Mouse (Mus musculus) heart, embryonic 14.5 days (tissue): Measurements from ENCODE around the gene Ly6g5b. TPM values are rescaled to one million over a fixed set of nuclear protein-coding genes. Genes with fewer than 3 reads are reported as not detected.

Experiments used
- ATAC-seq: fragments of 200-750 bp; cut with Nextera tagmentation; 2 replicates; pipeline ENCODE4 v1.8.0; 2017; ENCODE audit warnings: low read depth, moderate TSS enrichment; ENCODE audit not compliant: insufficient number of reproducible peaks, insufficient read depth, low FRiP score
- H3K27ac ChIP-seq, 2 experiments: fragments of 200-500 bp in 1 of 2; fragments of 300-500 bp in 1 of 2; sonication (generic) in 1 of 2; replicated peaks in 1 of 2; 2 replicates each; pipeline ENCODE4 v1.5.1; 2012 to 2014; ENCODE audit warnings: low read depth in 2 of 2, low read length in 2 of 2, control low read depth in 1 of 2, mild to moderate bottlenecking in 1 of 2, mixed read lengths in 1 of 2; ENCODE audit not compliant: control insufficient read depth in 1 of 2, insufficient read depth in 1 of 2
- H3K27me3 ChIP-seq: fragments of 300-500 bp; sonication (generic); 2 replicates; pipeline ENCODE4 v1.6.1; 2014; ENCODE audit warnings: mild to moderate bottlenecking, low read length, control low read depth; ENCODE audit not compliant: control insufficient read depth, insufficient read depth
- H3K36me3 ChIP-seq: fragments of 300-500 bp; sonication (generic); 2 replicates; pipeline ENCODE4 v1.6.1; 2014; ENCODE audit warnings: mild to moderate bottlenecking, control low read depth, low read length, mixed read lengths; ENCODE audit not compliant: control insufficient read depth, insufficient read depth
- H3K4me1 ChIP-seq, 2 experiments: fragments of 200-500 bp in 1 of 2; fragments of 300-500 bp in 1 of 2; sonication (generic) in 1 of 2; 2 replicates each; pipeline ENCODE4 v1.6.1; 2012 to 2014; ENCODE audit warnings: low read length in 2 of 2, control low read depth in 1 of 2, mixed read lengths in 1 of 2; ENCODE audit not compliant: control insufficient read depth in 2 of 2, insufficient read depth in 2 of 2
- H3K4me2 ChIP-seq: fragments of 300-500 bp; sonication (generic); 2 replicates; pipeline ENCODE4 v1.6.1; 2014; ENCODE audit warnings: mild to moderate bottlenecking, low read length
- H3K4me3 ChIP-seq, 2 experiments: fragments of 200-500 bp in 1 of 2; fragments of 300-500 bp in 1 of 2; sonication (generic) in 1 of 2; 2 replicates each; pipeline ENCODE4 v1.5.1; 2012 to 2014; ENCODE audit warnings: low read length in 2 of 2, mild to moderate bottlenecking in 2 of 2, control low read depth in 1 of 2, low read depth in 1 of 2, moderate library complexity in 1 of 2; ENCODE audit not compliant: control insufficient read depth in 1 of 2, insufficient read depth in 1 of 2
- H3K9ac ChIP-seq: fragments of 300-500 bp; sonication (generic); 2 replicates; pipeline ENCODE4 v1.6.1; 2014; ENCODE audit warnings: mild to moderate bottlenecking, low read length
- H3K9me3 ChIP-seq: fragments of 300-500 bp; sonication (generic); 2 replicates; pipeline ENCODE4 v1.6.1; 2016; ENCODE audit warnings: low read length, control low read depth; ENCODE audit not compliant: control insufficient read depth
- WGBS: fragments of 180-500 bp; shearing (Covaris S2); extraction: QIAGEN DNeasy Blood & Tissue Kit; methylation state at CpG from one replicate; pipeline ENCODE4 v1.1.7; 2014; 5-methylcytosine and 5-hydroxymethylcytosine counted together
- polyA plus RNA-seq: library from polyadenylated mRNA; unstranded; fragments of >200 nt; fragmentation: Nextera tagmentation; extraction: Ambion mirVana; gene quantifications from 2 replicates; pipeline ENCODE4 v1.2.1, GENCODE M21; 2014

The Ly6g5b gene
- polyA plus RNA-seq, 1 experiment from 2014 or later = 0.28 TPM

DNA sequence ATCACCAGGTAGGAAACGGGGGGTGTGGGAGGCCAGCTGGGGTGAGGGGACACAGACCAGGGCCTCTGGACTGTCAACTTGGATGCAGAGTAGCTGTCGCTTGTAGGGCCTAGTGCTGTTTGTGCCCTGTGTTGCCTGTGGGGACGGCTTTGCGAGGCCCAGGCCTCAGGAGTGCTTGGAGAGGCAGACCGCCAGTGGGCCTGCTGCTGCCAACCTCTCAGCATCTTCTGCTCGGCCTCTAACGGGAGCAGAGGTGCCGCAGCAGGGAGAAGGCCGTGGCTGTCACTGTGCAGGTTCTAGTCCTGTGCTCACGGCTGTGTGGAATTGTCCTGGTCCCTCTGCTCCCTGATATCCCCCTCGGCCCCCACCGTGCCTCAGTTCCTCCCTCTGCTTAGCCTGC lies 18.6 kb downstream of the Ly6g5b start:
- H3K9me3 ChIP-seq = no peaks in the 10 kb centered on the region
- no peak overlapping the region for H3K4me3 ChIP-seq
- H3K27ac ChIP-seq = no peak overlapping the region; a peak in 1 of 4 replicates
- H3K4me1 ChIP-seq = no peaks in the 10 kb centered on the region
- H3K36me3 ChIP-seq = peaks cover 97% of the 10 kb centered on the region
- ATAC-seq = no peak
- H3K27me3 ChIP-seq = no peaks in the 10 kb centered on the region
- H3K4me2 ChIP-seq = no peak overlapping the region
- peak overlapping the region; percentile 16; the same call in 1 of the 2 replicates for H3K9ac ChIP-seq
- WGBS = 83% methylated on average over 12 of the region's 12 CpGs

- Histone ChIP-seq H3K4me2 (no peak overlapping the region), H3K4me3 (no peak overlapping the region), H3K27ac (no peak overlapping the region), H3K4me1 (peaks cover 5 to 10% of the 10 kb centered on the region in 2 experiments), H3K9me3 (no peaks in the 10 kb centered on the region), H3K27me3 (no peaks in the 10 kb centered on the region), H3K9ac (no peak overlapping the region), H3K36me3 (peaks cover 84% of the 10 kb centered on the region)
- WGBS = 71% methylated on average over 15 of the region's 15 CpGs
- ATAC-seq = no peak
Observed at GRCm38 (mm10) chr17:35094475-35095365, 20.5 kb downstream of the Ly6g5b start.

- 90% methylated on average over 14 of the region's 14 CpGs for WGBS
- no peak overlapping the region for H3K27ac ChIP-seq
- H3K36me3 ChIP-seq = peaks cover 64% of the 10 kb centered on the region
- no peaks in the 10 kb centered on the region for H3K9me3 ChIP-seq
- H3K4me2 ChIP-seq = no peak overlapping the region
- ATAC-seq = no peak
- no peaks in the 10 kb centered on the region for H3K27me3 ChIP-seq
- H3K4me1 ChIP-seq = peaks cover 5 to 10% of the 10 kb centered on the region in 2 experiments
- no peak overlapping the region for H3K9ac ChIP-seq
- no peak overlapping the region for H3K4me3 ChIP-seq
Observed at GRCm38 (mm10) chr17:35092403-35093198, 22.6 kb downstream of the Ly6g5b start.

DNA sequence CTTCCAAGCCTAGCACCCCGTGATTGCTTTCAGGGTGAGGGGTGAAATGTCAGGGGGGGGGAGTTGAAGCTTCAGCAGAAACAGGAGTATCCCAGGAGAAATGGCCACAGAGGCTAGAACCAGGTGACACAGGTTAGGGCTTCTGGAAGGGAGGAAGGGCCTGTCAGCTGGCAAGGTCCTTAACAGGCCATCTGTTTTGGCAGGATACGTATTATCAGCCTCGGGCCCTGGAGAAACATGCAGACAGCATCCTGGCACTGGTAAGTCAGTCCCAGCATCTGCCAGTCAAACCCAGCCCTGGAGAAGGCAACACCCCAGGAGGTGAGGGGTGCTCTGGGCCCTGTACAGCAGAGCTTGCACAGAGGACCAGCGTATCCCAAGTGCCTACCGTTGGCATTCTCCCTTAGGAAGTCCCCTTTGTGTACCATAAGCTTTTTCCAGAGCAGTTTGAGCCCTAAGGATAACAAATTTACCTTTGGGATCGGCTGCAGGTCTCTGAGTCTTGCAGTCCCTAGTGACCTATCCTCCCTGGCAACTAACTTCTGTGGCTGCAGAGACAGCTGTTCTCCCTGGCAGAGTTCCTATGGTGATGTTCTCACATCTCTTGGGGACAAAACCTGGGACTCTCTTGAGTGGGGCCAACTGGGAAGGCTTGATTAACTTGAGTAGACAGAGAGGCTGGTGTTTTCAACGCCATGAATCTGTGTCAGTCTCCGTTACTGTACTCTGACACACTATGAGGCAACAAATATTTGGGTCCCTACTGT lies 24.9 kb downstream of the Ly6g5b start:
- ATAC-seq = no peak
- 60% methylated on average over 8 of the region's 8 CpGs for WGBS
- Histone ChIP-seq H3K4me1 (peaks cover 5 to 10% of the 10 kb centered on the region in 2 experiments), H3K36me3 (peaks cover 42% of the 10 kb centered on the region), H3K4me3 (peak overlapping the region; percentile 57 to 74; a peak in 3 of 4 replicates), H3K4me2 (peak overlapping the region; percentile 72), H3K27ac (peak overlapping the region; percentile 0 to 87; a peak in 2 of 4 replicates), H3K9ac (peak overlapping the region; percentile 79), H3K27me3 (no peaks in the 10 kb centered on the region), H3K9me3 (no peaks in the 10 kb centered on the region)

DNA sequence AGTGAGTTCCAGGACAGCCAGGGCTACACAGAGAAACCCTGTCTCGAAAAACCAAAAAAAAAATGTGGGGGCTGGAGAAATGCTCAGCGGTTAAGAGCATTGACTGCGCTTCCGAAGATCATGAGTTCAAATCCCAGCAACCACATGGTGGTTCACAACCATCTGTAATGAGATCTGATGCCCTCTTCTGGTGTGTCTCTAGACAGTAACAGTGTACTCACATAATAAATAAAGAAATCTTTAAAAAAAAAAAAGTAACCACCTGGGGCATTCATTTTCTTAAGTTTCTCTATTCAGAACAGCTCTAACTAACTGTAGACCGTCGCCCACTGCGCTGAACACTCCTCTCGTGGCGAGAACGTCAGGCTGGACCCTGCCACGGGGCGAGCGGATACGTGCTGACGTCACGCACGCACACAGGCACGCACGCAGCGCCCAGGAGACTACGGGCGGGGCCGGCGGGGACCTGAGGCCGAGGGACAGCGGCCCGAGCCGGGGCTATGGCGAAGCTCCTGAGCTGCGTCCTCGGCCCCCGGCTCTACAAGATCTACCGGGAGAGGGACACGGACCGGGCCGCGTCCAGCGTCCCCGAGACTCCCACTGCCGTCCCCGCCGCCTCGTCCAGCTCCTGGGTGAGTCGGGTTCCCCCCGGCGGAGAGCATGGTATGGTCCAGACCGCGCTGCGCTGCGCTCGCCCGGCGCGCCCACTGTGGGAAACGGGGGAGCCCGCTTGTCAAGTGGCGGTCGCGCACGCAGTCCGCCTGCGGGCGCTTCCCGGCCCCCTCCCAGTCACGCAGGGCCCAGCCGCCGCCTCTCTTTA lies 26.2 kb downstream of the Ly6g5b start, which contains the start of gene Abhd16a:
Gene Abhd16a (plus strand): TSS at position 439 of the 820 bp plus-strand sequence.
- H3K27ac ChIP-seq = peak within 1 kb of the TSS; percentile 87 to 97
- H3K9me3 ChIP-seq = no peaks in the 10 kb centered on the region
- H3K9ac ChIP-seq = peak within 1 kb of the TSS; percentile 79
- peak within 1 kb of the TSS; percentile 57 to 74 for H3K4me3 ChIP-seq
- H3K27me3 ChIP-seq = no peaks in the 10 kb centered on the region
- peak within 1 kb of the TSS; percentile 72 for H3K4me2 ChIP-seq
- peak; percentile 94 for ATAC-seq
- H3K4me1 ChIP-seq = peaks cover 5 to 10% of the 10 kb centered on the region in 2 experiments
- 3% methylated on average over 64 of the region's 67 CpGs for WGBS
- peaks cover 29% of the 10 kb centered on the region for H3K36me3 ChIP-seq

GRCm38 (mm10) chr17:35088151-35088550 lies 27.1 kb downstream of the Ly6g5b start:
- H3K4me3 ChIP-seq = no peak overlapping the region
- ATAC-seq = no peak
- no peak overlapping the region for H3K4me2 ChIP-seq
- no peak overlapping the region for H3K9ac ChIP-seq
- H3K36me3 ChIP-seq = peaks cover 21% of the 10 kb centered on the region
- no peaks in the 10 kb centered on the region for H3K27me3 ChIP-seq
- peaks cover 5 to 10% of the 10 kb centered on the region in 2 experiments for H3K4me1 ChIP-seq
- H3K27ac ChIP-seq = no peak overlapping the region
- WGBS = 27% methylated on average over 2 of the region's 2 CpGs
- no peaks in the 10 kb centered on the region for H3K9me3 ChIP-seq
